Mouse (Mus musculus) gastrocnemius, postnatal 4 days (tissue): ENCODE measurements around the gene Use1. TPM values are rescaled to one million over a fixed set of nuclear protein-coding genes. Genes with fewer than 3 reads are reported as not detected.

ENCODE experiments used
- DNase-seq, 2 experiments: peaks; one replicate each; pipeline ENCODE4 v3.0.0; 2021 to 2022; ENCODE audit warnings: low spot score in 2 of 2, mixed read lengths in 2 of 2
- total RNA-seq, 2 experiments: library from RNA; stranded (reverse); gene quantifications; 2 replicates each; pipeline ENCODE4 v1.2.3; 2021

Use1 gene
- total RNA-seq, 2 experiments from 2014 or later = 139 to 149 TPM

DNA sequence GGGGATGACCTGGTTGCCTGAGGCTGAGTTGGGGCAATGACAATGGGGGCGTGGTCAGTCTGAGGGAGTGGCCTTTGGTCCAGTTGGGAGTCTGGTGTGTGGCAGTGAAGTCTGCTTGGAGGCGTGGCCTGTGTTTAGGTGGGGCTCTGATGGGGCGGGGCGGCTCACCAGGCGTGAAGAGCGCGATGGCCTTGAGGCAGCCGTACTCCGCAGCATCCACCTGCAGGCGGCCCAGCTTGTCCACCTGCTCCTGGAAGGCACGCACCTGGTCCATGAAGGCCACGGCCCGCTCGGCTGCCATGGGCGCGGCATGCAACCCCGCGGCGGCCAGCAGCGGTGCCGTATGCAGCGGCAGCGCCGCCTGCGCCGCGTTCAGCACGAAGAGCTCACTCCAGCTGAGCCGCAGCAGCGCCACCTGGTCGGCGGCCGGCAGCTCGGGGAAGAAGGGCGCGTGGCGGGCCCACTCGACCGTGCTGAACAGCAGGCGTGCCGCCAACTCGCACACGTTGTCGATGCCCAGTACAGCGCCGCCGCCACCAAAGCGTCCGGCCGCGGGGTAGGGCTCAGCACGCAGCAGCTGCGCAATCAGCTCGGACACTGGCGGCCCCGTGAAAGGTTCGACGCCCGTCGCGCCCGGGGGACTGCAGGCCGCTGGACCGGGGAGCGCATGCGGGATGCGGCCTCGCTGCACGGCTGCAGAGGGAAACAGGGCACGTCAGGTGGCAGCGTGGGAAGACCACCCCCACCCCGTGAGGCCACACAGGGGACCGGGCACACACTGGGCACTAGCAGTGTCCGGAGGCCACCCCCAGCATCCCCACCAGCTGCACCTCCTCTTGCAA is 9.2 kb downstream of the Use1 start:
- peak in 1 of 2 experiments; percentile 61 for DNase-seq

DNA sequence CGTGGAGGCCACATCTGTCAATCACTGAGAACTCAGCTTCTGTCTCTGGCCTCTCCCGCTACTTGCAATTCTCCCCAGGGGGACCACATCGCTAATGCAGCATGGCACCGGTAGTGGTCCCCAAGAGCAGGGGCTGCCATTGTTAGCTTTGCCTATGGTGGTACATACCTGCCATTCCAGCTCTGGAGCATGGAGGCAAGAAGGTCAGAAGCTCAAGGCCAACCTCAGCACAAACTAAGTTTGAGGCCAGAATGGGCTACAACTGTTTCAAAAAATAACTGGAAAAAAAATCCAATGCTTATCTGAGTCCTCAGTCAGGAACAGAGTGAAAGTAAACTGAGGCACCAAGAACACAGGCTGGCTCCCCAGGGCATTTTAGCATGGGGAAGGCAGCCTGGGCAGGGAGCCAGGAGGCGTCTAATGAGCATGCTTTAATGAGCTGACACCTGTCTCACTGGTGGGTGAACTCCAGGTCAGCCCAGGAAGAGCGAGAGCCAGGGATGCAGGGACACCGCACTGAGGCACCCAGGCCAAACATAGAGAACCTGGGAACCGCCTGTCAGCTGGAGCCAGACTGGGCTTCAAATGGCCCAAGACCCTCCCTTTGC is 9.9 kb downstream of the Use1 start:
- no peak for DNase-seq

DNA sequence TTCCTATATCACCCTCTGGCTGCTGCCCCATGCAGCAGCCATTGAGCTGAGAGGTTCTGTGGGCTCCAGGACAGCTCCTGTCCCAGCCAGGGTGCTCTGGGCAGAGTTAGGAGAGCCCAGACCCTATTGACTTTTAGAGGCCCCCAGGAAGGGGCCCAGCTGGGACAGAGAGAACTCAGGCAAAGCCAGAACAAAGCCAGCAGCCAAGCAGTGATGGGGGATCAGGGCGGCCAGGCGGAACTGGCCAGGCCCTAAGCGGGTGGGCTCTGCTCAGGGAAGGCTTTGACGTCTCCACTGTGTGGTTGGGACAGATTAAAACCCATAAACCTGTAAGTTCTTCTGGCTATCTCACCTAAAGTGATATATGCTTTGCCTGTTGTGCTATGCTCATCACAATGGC is 12.4 kb downstream of the Use1 start:
- no peak for DNase-seq

- DNase-seq = no peak
Measured at GRCm38 (mm10) chr8:71379512-71380075, 12.9 kb downstream of the Use1 start.

DNA sequence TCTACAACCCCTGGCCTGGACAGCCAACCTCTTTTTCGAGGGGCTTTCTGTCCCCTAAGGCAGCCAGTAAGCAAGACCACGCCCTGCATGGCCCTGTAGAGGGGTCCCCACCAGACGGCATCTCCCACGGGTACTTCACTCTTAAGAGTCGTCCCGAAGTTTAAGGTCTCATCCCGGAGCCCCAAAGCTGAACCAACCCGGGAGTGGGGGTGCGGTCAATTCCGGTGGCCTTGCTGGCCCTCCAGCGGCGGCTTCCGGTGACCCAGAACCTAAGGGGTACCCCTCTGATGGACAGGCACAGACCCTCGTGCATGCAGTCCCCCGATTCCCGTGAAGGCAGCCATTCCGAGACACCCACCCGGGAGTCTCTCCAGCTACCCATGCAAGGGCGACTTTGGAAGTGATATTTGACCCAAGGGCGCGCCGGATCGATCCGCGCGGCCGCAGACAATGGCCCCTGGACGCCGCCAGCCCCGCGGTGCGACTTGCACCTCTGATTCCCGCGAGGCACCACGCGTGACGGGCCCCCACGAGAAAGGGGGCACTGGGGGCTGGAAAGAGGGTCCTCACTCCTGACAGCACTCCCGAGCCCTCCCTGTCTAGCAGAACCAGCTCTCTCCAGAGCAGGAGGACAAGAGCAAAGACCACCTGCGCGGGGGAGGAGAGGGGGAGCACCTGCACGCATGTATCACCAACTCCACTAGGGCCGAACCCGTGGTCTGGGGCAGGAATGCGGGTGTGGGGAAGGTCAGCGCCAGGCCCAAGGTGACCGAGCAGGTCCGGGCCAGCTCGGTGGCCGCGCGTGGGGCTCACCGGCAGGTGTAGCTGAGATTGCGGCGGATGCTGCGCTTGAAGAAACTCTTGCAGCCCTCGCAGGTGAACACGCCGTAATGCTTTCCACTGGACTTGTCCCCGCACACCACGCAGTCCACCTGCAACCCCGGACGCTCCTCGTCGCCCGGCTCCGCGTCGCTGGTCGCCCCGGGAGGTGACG is 13.8 kb downstream of the Use1 start:
- DNase-seq = no peak

- DNase-seq = peak in 1 of 2 experiments; percentile 80
Measured at GRCm38 (mm10) chr8:71381421-71381970, 14.8 kb downstream of the Use1 start, which contains the start of gene Nr2f6. Nr2f6 (minus strand) TSS chr8:71381960.

- DNase-seq = peak; percentile 85 to 90
Measured at GRCm38 (mm10) chr8:71381971-71382961, 15.6 kb downstream of the Use1 start.

DNA sequence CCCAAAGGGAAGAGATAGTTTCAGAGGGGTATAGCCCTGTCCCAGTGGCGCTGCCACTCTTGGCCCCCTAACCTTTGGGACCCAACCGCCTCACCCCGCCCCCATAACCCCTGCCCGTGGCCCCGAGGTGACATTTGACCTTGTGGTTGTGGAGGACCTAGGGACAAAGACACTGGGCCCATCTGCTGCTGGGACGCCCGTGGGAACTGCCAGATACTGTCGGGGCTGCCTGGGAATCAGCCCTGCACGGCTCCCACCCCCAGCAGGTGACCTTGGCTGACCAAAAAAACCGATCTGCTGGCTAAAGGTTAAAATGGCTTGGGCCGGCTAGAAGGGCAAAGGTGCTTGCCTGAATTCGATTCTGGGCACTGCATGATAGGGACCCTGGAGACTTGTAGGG is 16.7 kb downstream of the Use1 start:
- no peak for DNase-seq

DNA sequence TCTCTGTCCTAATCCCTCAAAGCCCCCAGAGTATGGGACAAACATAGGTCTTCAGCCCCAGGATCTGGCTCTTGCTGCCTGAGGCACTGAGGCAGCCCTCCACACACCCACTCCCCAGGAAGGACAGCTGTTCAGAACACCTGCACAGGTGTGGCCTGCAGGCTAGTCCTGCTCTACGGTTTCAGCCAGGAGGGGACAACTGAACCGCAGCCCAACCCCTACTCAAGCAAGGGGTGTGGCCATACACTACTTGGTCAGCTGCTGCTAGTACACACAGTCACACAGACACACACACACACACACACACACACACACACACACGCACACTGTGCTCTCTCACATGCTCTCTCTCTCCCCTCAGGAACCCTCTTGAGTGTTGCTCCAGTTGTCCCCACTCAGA is 17.2 kb downstream of the Use1 start:
- no peak for DNase-seq

DNA sequence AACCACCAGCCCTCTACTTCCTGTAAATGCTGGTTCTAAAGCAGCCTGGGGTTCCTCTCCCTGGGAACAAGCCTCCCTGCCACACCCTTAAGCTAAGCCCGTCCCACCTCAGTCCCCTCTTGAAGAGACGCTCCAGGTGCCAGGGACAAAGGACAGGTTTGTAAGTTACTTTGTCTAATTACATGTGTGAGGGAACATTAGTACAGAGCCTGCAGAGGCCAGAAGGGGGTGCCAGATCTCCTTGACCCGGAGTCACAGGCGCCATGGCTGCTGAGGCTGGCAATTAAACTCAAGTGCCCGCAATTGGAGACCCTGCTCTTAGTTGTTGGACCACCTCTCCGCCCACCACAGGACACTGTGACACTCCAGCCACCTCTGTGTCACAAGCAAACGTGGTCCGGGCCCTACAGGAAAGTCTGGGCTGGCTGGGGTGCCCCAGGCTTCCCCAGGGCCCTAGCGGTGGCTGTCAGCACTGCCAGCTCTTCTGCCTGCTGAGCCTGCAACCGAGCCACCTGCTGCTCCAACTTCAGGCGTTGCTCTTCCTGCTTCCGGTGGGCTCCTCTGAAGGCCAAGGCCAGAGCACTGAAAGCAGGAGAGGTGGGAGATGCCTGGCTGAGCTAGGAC is 18.7 kb downstream of the Use1 start:
- no peak for DNase-seq

DNA sequence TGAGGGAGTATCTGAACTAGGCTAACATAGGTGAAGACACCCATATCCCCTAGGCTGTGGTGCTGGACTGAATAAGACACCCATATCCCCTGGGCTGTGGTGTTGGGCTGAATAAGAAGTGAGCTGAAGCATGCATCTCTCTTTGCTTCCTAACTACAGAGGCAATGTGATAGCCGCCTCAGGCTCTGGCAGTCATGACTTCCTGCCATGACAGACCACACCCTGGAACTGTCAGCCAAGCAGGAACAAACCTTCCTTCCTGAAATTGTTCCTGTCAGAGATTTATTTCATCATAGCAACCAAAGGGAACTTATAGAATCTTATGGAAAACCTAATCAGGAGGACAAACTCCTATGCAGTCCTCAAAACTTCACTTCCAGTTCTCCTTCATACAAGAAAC is 21.6 kb downstream of the Use1 start:
- no peak for DNase-seq

GRCm38 (mm10) chr8:71391696-71392095 is 25.0 kb downstream of the Use1 start:
- no peak for DNase-seq

DNA sequence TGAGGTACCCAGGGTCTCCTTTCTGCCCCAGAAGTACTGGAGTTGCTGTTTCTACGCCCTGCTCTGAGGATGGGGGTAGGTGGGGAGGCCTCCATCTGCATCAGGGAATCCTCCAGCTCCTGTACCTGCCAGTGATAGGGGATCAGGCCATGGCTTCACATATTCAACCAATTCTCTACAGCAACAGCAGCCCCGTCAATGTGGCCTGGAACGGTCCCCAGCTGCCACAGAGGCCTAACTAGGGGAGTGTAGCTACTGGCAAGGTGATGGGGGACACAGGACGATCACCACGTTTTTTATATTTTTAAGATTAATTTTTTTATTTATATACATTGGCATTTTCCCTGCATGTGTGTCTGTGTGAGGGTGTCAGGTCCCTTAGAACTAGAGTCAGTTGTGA is 25.7 kb downstream of the Use1 start:
- DNase-seq = no peak

DNA sequence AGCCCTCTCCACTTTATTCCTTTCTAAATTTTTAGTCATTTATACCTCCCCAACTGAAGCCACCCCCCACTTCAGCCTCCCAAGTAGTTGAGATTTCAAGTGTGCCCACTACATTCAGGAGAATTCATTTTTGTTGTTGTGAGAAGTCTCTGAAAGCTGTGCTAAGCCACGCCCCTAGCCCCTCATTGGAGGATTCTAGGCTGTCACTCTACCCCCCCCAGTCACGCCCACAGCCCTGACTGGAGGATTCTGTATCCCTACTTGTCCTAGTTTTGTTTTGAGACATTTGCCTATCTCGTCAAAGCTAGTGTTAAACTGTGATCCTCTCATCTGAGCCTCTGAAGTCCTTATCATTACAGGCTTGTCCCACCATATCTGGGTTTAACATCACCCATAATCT is 26.2 kb downstream of the Use1 start:
- no peak for DNase-seq

DNA sequence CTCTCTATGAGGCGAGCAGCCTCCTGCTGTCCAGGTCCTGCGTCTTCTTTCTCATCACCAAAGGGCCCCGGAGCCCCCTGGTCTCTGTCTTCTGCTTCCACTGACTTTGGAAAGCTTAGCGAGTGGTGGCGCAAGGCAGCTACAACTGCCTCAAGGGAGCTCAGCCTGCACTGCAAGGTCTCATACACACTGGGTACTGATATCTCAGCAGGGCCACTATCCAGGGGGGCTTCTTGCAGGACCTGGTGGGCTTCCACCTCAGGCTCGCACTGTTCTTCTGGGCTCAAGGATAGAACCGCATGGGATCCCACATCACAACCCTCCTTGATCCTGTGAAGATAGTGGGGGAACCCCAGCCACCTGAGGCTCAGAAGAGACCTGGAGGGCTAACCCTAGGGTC is 27.8 kb downstream of the Use1 start:
- DNase-seq = peak in 1 of 2 experiments; percentile 15

- DNase-seq = peak in 1 of 2 experiments; percentile 16
Measured at GRCm38 (mm10) chr8:71395071-71395470, 28.4 kb downstream of the Use1 start.

GRCm38 (mm10) chr8:71395629-71396028 is 29.0 kb downstream of the Use1 start, which contains the start of gene Ushbp1:
Ushbp1 (minus strand) TSS chr8:71395802.
- peak; percentile 11 to 14 for DNase-seq

- peak; percentile 80 to 90 for DNase-seq
Measured at GRCm38 (mm10) chr8:71396639-71397305, 30.1 kb downstream of the Use1 start, which contains the start of gene Babam1. Babam1 (plus strand) TSS chr8:71396861.
